13 mouse cellular contexts compared by ENCODE assay signal in the genomic region with DNA sequence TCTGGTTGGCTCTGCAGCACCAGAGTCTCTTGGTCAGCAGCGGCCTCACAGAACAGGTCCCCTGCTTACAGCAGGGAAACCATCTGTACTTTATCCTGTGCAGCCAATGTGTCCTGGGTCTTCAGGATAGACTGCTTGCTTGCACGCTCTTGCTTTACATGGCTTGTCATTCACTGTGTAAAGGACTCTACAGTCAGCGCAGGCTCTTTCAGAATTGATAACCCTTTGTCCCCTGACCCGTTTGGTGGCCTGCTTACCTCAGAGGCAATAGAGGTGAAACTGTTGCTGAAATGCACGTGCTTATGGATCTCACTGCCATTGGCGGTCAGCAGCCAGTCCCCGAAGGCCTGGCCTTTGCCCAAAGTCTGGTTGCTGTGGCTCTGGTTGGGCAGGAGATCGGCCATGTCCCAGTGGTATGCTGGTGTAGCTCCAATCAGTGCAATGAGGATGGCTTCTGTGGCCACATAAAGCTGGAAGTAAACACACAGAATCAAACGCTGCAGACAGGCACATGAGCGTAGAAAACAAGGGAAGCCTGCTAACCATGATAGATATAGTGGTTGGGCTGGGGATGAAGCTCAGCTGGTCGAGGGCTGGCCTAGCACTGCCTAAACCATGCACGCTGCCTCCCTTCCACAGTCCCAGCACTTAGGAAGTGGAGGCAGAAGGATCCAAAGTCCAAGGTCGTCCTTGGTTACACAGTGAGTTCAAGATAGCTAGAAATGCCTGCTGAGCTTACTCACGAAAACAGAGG. TPM values are rescaled to one million over a fixed set of nuclear protein-coding genes. Genes with fewer than 3 reads are reported as not detected.
DNase-seq lines count a peak whose midpoint lies in the region; ATAC-seq and TF ChIP-seq lines count a peak whose summit lies in the region.
"Had no signal": no experiment of that assay in that cellular context is flagged by ENCODE, and none has a peak within 500 bp of the region (broad histone marks: within the 10 kb centered on the region; RNA-seq: fewer than 3 reads in every experiment).

No protein-coding gene starts in this region.

- no peak overlapping the region for H3K9ac ChIP-seq in lung, embryonic 15.5 days
- no peak overlapping the region for H3K9ac ChIP-seq in liver, postnatal 0 days (replicated peaks)
- H3K9ac ChIP-seq: limb, embryonic 12.5 days; neural tube, embryonic 15.5 days had no signal

- H3K4me3 ChIP-seq in lung, embryonic 15.5 days, result no peak overlapping the region
- H3K4me3 ChIP-seq in liver, postnatal 0 days (ENCODE audit: low read depth, low read length), result no peak overlapping the region
- H3K4me3 ChIP-seq: forebrain, embryonic 10.5 days; heart, embryonic 10.5 days; limb, embryonic 12.5 days; neural tube, embryonic 15.5 days had no signal

- peak; percentile 54; the same call in 1 of the 2 replicates for ATAC-seq in cerebellum, adult (ENCODE audit: insufficient number of reproducible peaks, low FRiP score, low TSS enrichment)
- peak; percentile 65; the same call in 1 of the 2 replicates for ATAC-seq in lung, embryonic 15.5 days (ENCODE audit: borderline replicate concordance, extremely low read depth, low FRiP score, low TSS enrichment)
- ATAC-seq in liver, postnatal 0 days, result peak; percentile 97

- H3K4me2 ChIP-seq in lung, embryonic 15.5 days, result no peak overlapping the region
- H3K4me2 ChIP-seq in liver, postnatal 0 days (ENCODE audit: low read depth, low read length), result peak overlapping the region; percentile 9; the same call in 1 of the 2 replicates
- H3K4me2 ChIP-seq: limb, embryonic 12.5 days; neural tube, embryonic 15.5 days had no signal

- H3K9me3 ChIP-seq in lung, embryonic 15.5 days, result no peaks in the 10 kb centered on the region
- H3K9me3 ChIP-seq in liver, postnatal 0 days (ENCODE audit: low read length), result no peaks in the 10 kb centered on the region
- H3K9me3 ChIP-seq: forebrain, embryonic 10.5 days; heart, embryonic 10.5 days; limb, embryonic 12.5 days; neural tube, embryonic 15.5 days had no signal

- DNase-seq in cerebellum, postnatal 4 days (ENCODE audit: low spot score in 2 of 2), result no peak
- DNase-seq in lung, postnatal 36 days, result no peak
- peak; percentile 64 to 80 for DNase-seq in cerebellum, postnatal 14 days
- DNase-seq in liver, postnatal 0 days, result peak; percentile 64
- DNase-seq in adipocyte (ENCODE audit: low spot score), result no peak
- no peak for DNase-seq in left cerebral cortex, adult 9 months (ENCODE audit: low spot score in 2 of 2)
- DNase-seq: thymus, postnatal 36 days had no signal

- 59% methylated on average over 14 of the region's 14 CpGs for WGBS in lung, embryonic 15.5 days
- WGBS in liver, postnatal 0 days (ENCODE audit: insufficient replicate concordance), result 55% methylated on average over 14 of the region's 14 CpGs

- no peak overlapping the region for H3K27ac ChIP-seq in lung, embryonic 15.5 days
- H3K27ac ChIP-seq in liver, postnatal 0 days (ENCODE audit: low read depth), result peak overlapping the region; percentile 84
- H3K27ac ChIP-seq: forebrain, embryonic 10.5 days; heart, embryonic 10.5 days; limb, embryonic 12.5 days; neural tube, embryonic 15.5 days had no signal

- no peak for TF ChIP-seq CTCF in liver, postnatal 0 days (IDR thresholded peaks at IDR 0.05; ENCODE audit: low read depth)

- TF ChIP-seq EP300 in liver, postnatal 0 days (IDR thresholded peaks at IDR 0.05; ENCODE audit: low read depth), result no peak

- H3K4me1 ChIP-seq in lung, embryonic 15.5 days, result 0 out of 2 replicates have a peak, but pooled peaks cover 8% of the 10 kb centered on the region
- peaks cover 23% of the 10 kb centered on the region for H3K4me1 ChIP-seq in liver, postnatal 0 days (ENCODE audit: insufficient read depth)
- H3K4me1 ChIP-seq: limb, embryonic 12.5 days had no signal

- H3K27me3 ChIP-seq in lung, embryonic 15.5 days, result no peaks in the 10 kb centered on the region
- no peaks in the 10 kb centered on the region for H3K27me3 ChIP-seq in liver, postnatal 0 days (ENCODE audit: insufficient read depth, low read length)
- H3K27me3 ChIP-seq: limb, embryonic 12.5 days; neural tube, embryonic 15.5 days had no signal

- no peaks in the 10 kb centered on the region for H3K36me3 ChIP-seq in lung, embryonic 15.5 days
- 0 out of 2 replicates have a peak, but pooled peaks cover 8% of the 10 kb centered on the region for H3K36me3 ChIP-seq in liver, postnatal 0 days (replicated peaks; ENCODE audit: insufficient read depth, low read length)

RNA-seq across cellular contexts. Expression of gene Slc22a15, which starts 9.0 kb away (rescaled TPM):
- polyA plus RNA-seq in lung, embryonic 15.5 days (2015; fragmentation: Nextera tagmentation; extraction: Ambion mirVana), result 4.2 and 4.6 TPM in 2 replicates
- polyA plus RNA-seq in liver, postnatal 0 days (2015; fragmentation: Nextera tagmentation; extraction: Ambion mirVana), result 5.0 and 5.4 TPM in 2 replicates

Comparison
In these comparisons a context has a peak if more than half of its experiments do, and no peak if none do; other contexts are left out.
1. DNase-seq: peak in cerebellum, postnatal 14 days (2 of 2) and liver, postnatal 0 days (single experiment); none in cerebellum, postnatal 4 days (0 of 2), lung, postnatal 36 days (single experiment), adipocyte (single experiment) and left cerebral cortex, adult 9 months (0 of 2).
2. Peak in every context shown above with its lines, with median percentiles within 50 percentile points of each other: ATAC-seq.